Mouse (Mus musculus): ENCODE measurements at regions not wholly inside any gene's neighbourhood (a gene's known extent, or its start where the extent isn't known, plus 50 kb on each side); places are given as distances from the start of the nearest gene placed in this dataset.

DNA sequence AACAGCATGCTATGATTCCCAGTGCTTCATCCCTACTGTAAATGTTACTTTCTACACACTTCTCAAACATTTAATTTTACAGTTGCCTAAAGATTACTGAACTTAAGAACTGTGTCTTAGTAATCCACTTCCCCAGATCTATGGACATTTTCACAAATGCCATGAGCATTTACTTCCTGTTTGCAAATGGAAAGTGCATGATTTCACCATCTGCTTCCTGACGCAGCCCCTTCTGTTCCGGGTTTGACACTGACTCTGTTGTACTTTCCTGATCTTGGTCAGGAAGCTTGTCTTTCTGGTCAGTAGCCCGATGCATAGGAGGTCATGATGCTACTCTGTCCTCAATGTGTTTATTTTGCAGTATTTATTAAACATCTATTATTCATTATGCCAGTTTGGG is 493.5 kb downstream of the Htr1b start:
- in situ Hi-C loops (cut with MboI; ENCODE audit: unreplicated experiment in 2 of 2) = no loop called here

DNA sequence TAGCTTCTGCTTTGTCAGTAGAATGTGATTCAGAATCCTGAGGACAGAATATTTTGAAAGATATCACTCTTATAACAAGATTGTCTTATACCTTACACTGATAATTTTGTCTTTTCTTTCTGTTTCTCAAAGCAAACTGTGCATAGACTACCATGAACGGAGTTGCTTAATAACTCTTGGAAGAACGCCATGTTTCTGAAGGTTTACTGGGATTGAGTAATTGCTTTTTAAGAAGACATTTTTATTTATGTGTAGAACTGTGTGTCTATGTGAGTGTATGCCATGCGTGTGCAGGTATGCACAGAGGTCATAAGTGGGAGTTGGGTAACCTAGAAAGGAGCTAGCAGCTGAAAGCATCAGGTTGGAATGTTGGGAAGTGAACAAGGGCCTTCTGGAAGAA is 497.3 kb downstream of the Htr1b start:
- in situ Hi-C loops (cut with MboI; ENCODE audit: unreplicated experiment in 2 of 2) = no loop called here

DNA sequence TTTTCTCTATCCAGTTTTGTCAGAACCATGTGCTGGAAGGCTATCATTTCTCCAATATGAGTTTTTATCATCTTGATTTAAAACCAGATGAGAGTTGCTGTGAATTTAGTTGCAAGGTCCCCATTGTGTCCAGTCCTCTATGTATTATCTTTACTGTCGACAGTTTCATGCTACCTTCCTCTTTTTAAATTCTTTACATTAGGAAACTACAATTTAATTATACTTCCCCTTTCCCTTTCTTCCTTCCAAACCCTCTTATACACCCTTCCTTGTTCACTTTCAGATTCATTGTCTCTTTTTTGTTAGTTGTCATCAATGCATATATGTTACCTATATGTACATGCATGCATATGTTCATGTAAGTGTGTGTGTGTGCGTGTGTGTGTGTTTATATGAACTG is 520.6 kb downstream of the Htr1b start:
- in situ Hi-C loops (cut with MboI; ENCODE audit: unreplicated experiment in 2 of 2) = no loop called here

DNA sequence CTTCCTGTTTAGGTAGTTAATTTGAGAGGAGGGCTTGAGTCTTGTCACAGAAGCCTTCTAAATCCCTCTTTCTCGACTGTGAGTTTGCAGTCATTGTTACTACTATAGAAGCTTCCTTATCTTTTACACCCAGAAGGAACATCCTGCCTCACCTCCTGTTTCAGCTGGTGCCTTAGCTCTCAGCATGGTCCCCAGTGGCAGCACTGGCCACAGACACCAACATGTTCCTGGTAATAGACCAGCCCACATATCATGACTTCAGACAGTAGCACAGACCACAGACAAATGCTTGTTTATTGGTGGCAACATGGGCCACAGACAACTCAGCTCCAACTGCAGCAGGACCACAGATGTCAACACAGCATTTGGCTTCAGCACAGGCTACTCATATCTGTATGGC is 560.4 kb downstream of the Htr1b start:
- in situ Hi-C loops (cut with MboI; ENCODE audit: unreplicated experiment in 2 of 2) = no loop called here

DNA sequence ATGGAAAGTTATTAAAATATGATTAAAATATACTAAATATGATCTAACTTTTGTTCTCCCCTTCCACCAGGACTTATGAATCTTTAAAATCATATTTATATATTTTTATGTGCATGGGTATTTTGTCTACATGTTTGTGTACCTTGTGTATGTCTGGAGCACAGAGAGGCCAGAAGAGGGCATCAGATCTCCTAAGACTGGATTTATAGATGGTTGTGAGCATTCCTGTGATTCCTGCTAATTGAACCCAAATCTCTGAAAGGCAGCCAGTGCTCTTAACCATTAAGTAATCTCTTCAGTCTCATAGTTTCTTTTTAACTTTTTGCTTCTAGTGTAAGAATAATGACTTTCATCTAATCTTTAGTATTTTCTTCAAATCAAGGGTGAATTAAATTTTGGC is 577.2 kb upstream of the Impg1 start:
- in situ Hi-C loops (cut with MboI; ENCODE audit: unreplicated experiment in 2 of 2) = loop anchor here in 1 of 2 experiments (10.0 kb wide), 1 partner anchor 582 kb away; no protein-coding TSS in a partner anchor

DNA sequence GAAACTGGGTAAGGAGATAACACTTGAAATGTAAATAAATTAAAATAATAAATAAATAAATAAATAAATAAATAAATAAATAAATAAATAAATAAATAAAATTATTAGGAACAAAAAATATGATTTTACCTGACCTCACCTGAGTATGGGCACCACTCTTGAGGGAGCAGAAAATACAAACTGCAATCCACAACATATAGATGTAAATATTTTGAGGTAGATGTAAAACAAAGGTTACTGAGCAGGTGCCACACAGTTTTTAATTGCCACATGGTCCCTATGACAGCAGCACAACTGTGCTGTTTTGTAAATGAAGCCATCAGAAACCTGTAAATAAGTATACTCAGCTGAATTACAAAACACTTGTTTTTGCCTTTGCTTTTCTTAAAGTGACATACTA is 576.7 kb upstream of the Impg1 start:
- in situ Hi-C loops (cut with MboI; ENCODE audit: unreplicated experiment in 2 of 2) = loop anchor here in 1 of 2 experiments (10.0 kb wide), 1 partner anchor 583 kb away; no protein-coding TSS in a partner anchor

Measured in v-Abl transformed pro-B cells (cell line).